In the genomic region with DNA sequence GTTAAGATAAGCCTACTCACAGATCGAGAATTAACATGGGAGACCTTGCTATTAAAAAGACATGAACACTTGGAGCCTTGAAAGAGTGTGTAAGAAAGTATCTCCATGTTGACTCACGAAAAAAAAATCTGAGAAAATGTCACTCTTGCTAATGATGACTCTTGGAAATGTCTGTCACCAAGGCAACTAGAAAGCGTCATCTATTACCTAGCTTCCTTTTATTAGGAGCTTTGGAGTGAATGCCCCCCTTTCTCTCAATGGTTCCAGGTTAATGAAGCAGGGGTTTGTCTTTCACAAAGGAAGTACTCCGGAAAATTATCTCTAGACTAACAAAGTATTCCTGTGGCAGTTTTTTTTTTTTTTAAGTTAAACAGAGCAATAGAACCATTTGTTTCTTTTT, we compare ENCODE assay signal across 25 mouse cellular contexts. TPM values are rescaled to one million over a fixed set of nuclear protein-coding genes. Genes with fewer than 3 reads are reported as not detected.
DNase-seq lines count a peak whose midpoint lies in the region; ATAC-seq and TF ChIP-seq lines count a peak whose summit lies in the region.
"Had no signal": no experiment of that assay in that cellular context is flagged by ENCODE, and none has a peak within 500 bp of the region (broad histone marks: within the 10 kb centered on the region; RNA-seq: fewer than 3 reads in every experiment).

No protein-coding gene starts in this region.

- no peak for TF ChIP-seq POLR2A in brain, embryonic 14.5 days (IDR thresholded peaks at IDR 0.05; ENCODE audit: borderline replicate concordance, extremely low read depth, insufficient read depth, insufficient read length, poor library complexity, severe bottlenecking)

- no peaks in the 10 kb centered on the region; the same call in 1 of the 2 replicates for H3K9me3 ChIP-seq in forebrain, embryonic 14.5 days (replicated peaks; ENCODE audit: control insufficient read depth, low read length)
- H3K9me3 ChIP-seq in forebrain, embryonic 15.5 days: no peaks in the 10 kb centered on the region
- no peaks in the 10 kb centered on the region for H3K9me3 ChIP-seq in lung, embryonic 14.5 days (ENCODE audit: low read depth, low read length)
- H3K9me3 ChIP-seq in heart, embryonic 10.5 days: no peaks in the 10 kb centered on the region
- H3K9me3 ChIP-seq: embryonic facial prominence, embryonic 15.5 days; heart, embryonic 13.5 days; hindbrain, embryonic 13.5 days; intestine, embryonic 15.5 days had no signal

- no peak overlapping the region for H3K9ac ChIP-seq in forebrain, embryonic 14.5 days (ENCODE audit: low read length)
- no peak overlapping the region for H3K9ac ChIP-seq in forebrain, embryonic 15.5 days (replicated peaks)
- no peak overlapping the region for H3K9ac ChIP-seq in lung, embryonic 14.5 days
- H3K9ac ChIP-seq: embryonic facial prominence, embryonic 15.5 days; heart, embryonic 13.5 days; hindbrain, embryonic 13.5 days; intestine, embryonic 15.5 days had no signal

- 22% methylated on average over 4 of the region's 4 CpGs for WGBS in forebrain, embryonic 14.5 days
- 29% methylated on average over 4 of the region's 4 CpGs for WGBS in forebrain, embryonic 15.5 days
- WGBS in lung, embryonic 14.5 days: 50% methylated on average over 4 of the region's 4 CpGs
- whole genome bisulfite sequencing in heart, embryonic 10.5 days: 66% methylated on average over 4 of the region's 4 CpGs

- H3K27me3 ChIP-seq in forebrain, embryonic 14.5 days (replicated peaks; ENCODE audit: control insufficient read depth, insufficient read depth, low read length): no peaks in the 10 kb centered on the region
- H3K27me3 ChIP-seq in forebrain, embryonic 15.5 days: no peaks in the 10 kb centered on the region
- no peaks in the 10 kb centered on the region for H3K27me3 ChIP-seq in lung, embryonic 14.5 days (ENCODE audit: insufficient read depth, low read length)
- H3K27me3 ChIP-seq in heart, embryonic 10.5 days (ENCODE audit: insufficient read depth, poor library complexity, severe bottlenecking): no peaks in the 10 kb centered on the region
- H3K27me3 ChIP-seq: embryonic facial prominence, embryonic 15.5 days; heart, embryonic 13.5 days; hindbrain, embryonic 13.5 days; intestine, embryonic 15.5 days had no signal

- H3K27ac ChIP-seq in forebrain, embryonic 14.5 days (ENCODE audit: low read depth, low read length): no peak overlapping the region
- H3K27ac ChIP-seq in forebrain, embryonic 15.5 days (replicated peaks): no peak overlapping the region
- no peak overlapping the region for H3K27ac ChIP-seq in lung, embryonic 14.5 days (ENCODE audit: low read depth)
- no peak overlapping the region for H3K27ac ChIP-seq in heart, embryonic 10.5 days
- H3K27ac ChIP-seq: embryonic facial prominence, embryonic 15.5 days; forebrain, embryonic 10.5 days; gastrocnemius, adult 2 months; heart, embryonic 13.5 days; hindbrain, embryonic 13.5 days; intestine, embryonic 15.5 days had no signal

- H3K36me3 ChIP-seq in forebrain, embryonic 14.5 days (ENCODE audit: control insufficient read depth, insufficient read depth, low read length): no peaks in the 10 kb centered on the region
- no peaks in the 10 kb centered on the region for H3K36me3 ChIP-seq in forebrain, embryonic 15.5 days
- H3K36me3 ChIP-seq in lung, embryonic 14.5 days (ENCODE audit: insufficient read depth): no peaks in the 10 kb centered on the region
- H3K36me3 ChIP-seq in heart, embryonic 10.5 days: no peaks in the 10 kb centered on the region
- H3K36me3 ChIP-seq: embryonic facial prominence, embryonic 15.5 days; forebrain, embryonic 10.5 days; G1E; heart, embryonic 13.5 days; hindbrain, embryonic 13.5 days; intestine, embryonic 15.5 days had no signal

- no peak for TF ChIP-seq CTCF in lung, embryonic 14.5 days (IDR thresholded peaks at IDR 0.05; ENCODE audit: low read depth)
- no peak for TF ChIP-seq CTCF in brain, embryonic 14.5 days (IDR thresholded peaks at IDR 0.05; ENCODE audit: borderline replicate concordance, extremely low read depth, insufficient read depth, insufficient read length)

- H3K4me3 ChIP-seq in forebrain, embryonic 14.5 days (ENCODE audit: low read depth, low read length): no peak overlapping the region
- no peak overlapping the region for H3K4me3 ChIP-seq in forebrain, embryonic 15.5 days
- H3K4me3 ChIP-seq in lung, embryonic 14.5 days (ENCODE audit: low read depth, low read length): no peak overlapping the region
- no peak overlapping the region for H3K4me3 ChIP-seq in heart, embryonic 10.5 days
- H3K4me3 ChIP-seq: embryonic facial prominence, embryonic 15.5 days; erythroblast, embryonic 14.5 days; forebrain, embryonic 10.5 days; gastrocnemius, adult 2 months; heart, embryonic 13.5 days; hindbrain, embryonic 13.5 days; intestine, embryonic 15.5 days had no signal

- no peak overlapping the region for H3K4me2 ChIP-seq in forebrain, embryonic 14.5 days (ENCODE audit: low read length)
- H3K4me2 ChIP-seq in forebrain, embryonic 15.5 days (replicated peaks): no peak overlapping the region
- H3K4me2 ChIP-seq in lung, embryonic 14.5 days: no peak overlapping the region
- H3K4me2 ChIP-seq: embryonic facial prominence, embryonic 15.5 days; heart, embryonic 13.5 days; hindbrain, embryonic 13.5 days; intestine, embryonic 15.5 days had no signal

- no peaks in the 10 kb centered on the region for H3K4me1 ChIP-seq in forebrain, embryonic 14.5 days (ENCODE audit: control insufficient read depth, insufficient read depth, low read length)
- peaks cover 3% of the 10 kb centered on the region; the same call in 1 of the 2 replicates for H3K4me1 ChIP-seq in forebrain, embryonic 15.5 days
- no peaks in the 10 kb centered on the region for H3K4me1 ChIP-seq in lung, embryonic 14.5 days (ENCODE audit: insufficient read depth)
- H3K4me1 ChIP-seq in heart, embryonic 10.5 days: no peaks in the 10 kb centered on the region
- H3K4me1 ChIP-seq: embryonic facial prominence, embryonic 15.5 days; heart, embryonic 13.5 days; hindbrain, embryonic 13.5 days; intestine, embryonic 15.5 days had no signal

- ATAC-seq in forebrain, embryonic 14.5 days: no peak
- ATAC-seq in forebrain, embryonic 15.5 days (replicated peaks): no peak
- ATAC-seq in lung, embryonic 14.5 days (ENCODE audit: insufficient read depth): no peak
- ATAC-seq: CD4-positive, CD25-positive, alpha-beta regulatory T cell, adult 4 months; intestine, embryonic 15.5 days had no signal

- DNase-seq in forebrain, embryonic 14.5 days (ENCODE audit: low spot score): peak; percentile 51
- DNase-seq in lung, embryonic 14.5 days: peak; percentile 15
- no peak for DNase-seq in lung, postnatal 36 days
- DNase-seq in brain, embryonic 14.5 days (ENCODE audit: low read depth): peak; percentile 50
- DNase-seq in spleen, adult 18-20 months: no peak
- no peak for DNase-seq in heart, embryonic 10.5 days (ENCODE audit: low spot score)
- DNase-seq: adrenal gland, postnatal 10 days; B cell, adult 2 months; cerebellum, adult 2 months; cerebellum, postnatal 10 days; embryo, embryonic 11 days; gastrocnemius, adult 2 months; gastrocnemius, postnatal 25 days; heart, postnatal 4 days had no signal

RNA-seq across cellular contexts. Expression of gene Fbxl21, which starts 6.0 kb away (rescaled TPM):
- polyA plus RNA-seq in forebrain, embryonic 14.5 days (2014; fragmentation: Nextera tagmentation; extraction: Ambion mirVana): 2.9 and 3.5 TPM in 2 replicates
- 2.4 and 2.9 TPM in 2 replicates for polyA plus RNA-seq in forebrain, embryonic 15.5 days (2015; fragmentation: Nextera tagmentation; extraction: Ambion mirVana)
- polyA plus RNA-seq in lung, embryonic 14.5 days (2014; fragmentation: Nextera tagmentation; extraction: Ambion mirVana): 1.7 and 2.2 TPM in 2 replicates
- 3.8 and 4.0 TPM in 2 replicates for polyA plus RNA-seq in brain, embryonic 14.5 days (2012; rRNA removed)
- polyA plus RNA-seq in heart, embryonic 10.5 days (2016; fragmentation: Nextera tagmentation; extraction: Ambion mirVana): 1.1 TPM in 2 replicates
- polyA plus RNA-seq: erythroblast, embryonic 14.5 days; G1E had no signal

RNA-seq across cellular contexts. Expression of gene Lect2, which starts 32.0 kb away (rescaled TPM):
- not detected in 2 replicates for polyA plus RNA-seq in forebrain, embryonic 14.5 days (2014; fragmentation: Nextera tagmentation; extraction: Ambion mirVana)
- polyA plus RNA-seq in forebrain, embryonic 15.5 days (2015; fragmentation: Nextera tagmentation; extraction: Ambion mirVana): not detected in 2 replicates
- polyA plus RNA-seq in lung, embryonic 14.5 days (2014; fragmentation: Nextera tagmentation; extraction: Ambion mirVana): not detected in 2 replicates
- 0.14 TPM in 1 of 2 replicates, not detected in the other for polyA plus RNA-seq in brain, embryonic 14.5 days (2012; rRNA removed)
- 0.41 and 8.8 TPM in 2 replicates for polyA plus RNA-seq in heart, embryonic 10.5 days (2016; fragmentation: Nextera tagmentation; extraction: Ambion mirVana)
- polyA plus RNA-seq: CD4-positive, CD25-positive, alpha-beta regulatory T cell, adult 4 months; cerebellum, adult 2 months; embryonic facial prominence, embryonic 11.5 days; embryonic facial prominence, embryonic 15.5 days; forebrain, embryonic 10.5 days; G1E; heart, postnatal 0 days; hindbrain, embryonic 13.5 days had no signal

RNA-seq across cellular contexts. Expression of gene Il9, which starts 34.3 kb away (rescaled TPM):
- not detected in 2 replicates for polyA plus RNA-seq in forebrain, embryonic 14.5 days (2014; fragmentation: Nextera tagmentation; extraction: Ambion mirVana)
- polyA plus RNA-seq in forebrain, embryonic 15.5 days (2015; fragmentation: Nextera tagmentation; extraction: Ambion mirVana): not detected in 2 replicates
- polyA plus RNA-seq in lung, embryonic 14.5 days (2014; fragmentation: Nextera tagmentation; extraction: Ambion mirVana): not detected in 2 replicates
- not detected in 2 replicates for polyA plus RNA-seq in brain, embryonic 14.5 days (2012; rRNA removed)
- not detected in 2 replicates for polyA plus RNA-seq in heart, embryonic 10.5 days (2016; fragmentation: Nextera tagmentation; extraction: Ambion mirVana)
- polyA plus RNA-seq: CD4-positive, CD25-positive, alpha-beta regulatory T cell, adult 4 months; cerebellum, adult 2 months; embryonic facial prominence, embryonic 11.5 days; embryonic facial prominence, embryonic 15.5 days; erythroblast, embryonic 14.5 days; forebrain, embryonic 10.5 days; G1E; heart, embryonic 13.5 days; heart, postnatal 0 days; hindbrain, embryonic 13.5 days; intestine, embryonic 15.5 days had no signal

Comparison
In these comparisons a context has a peak if more than half of its experiments do, and no peak if none do; other contexts are left out.
1. DNase-seq: peak in forebrain, embryonic 14.5 days (single experiment), lung, embryonic 14.5 days (single experiment) and brain, embryonic 14.5 days (single experiment); none in lung, postnatal 36 days (single experiment), spleen, adult 18-20 months (0 of 2) and heart, embryonic 10.5 days (single experiment).